In the genomic region with DNA sequence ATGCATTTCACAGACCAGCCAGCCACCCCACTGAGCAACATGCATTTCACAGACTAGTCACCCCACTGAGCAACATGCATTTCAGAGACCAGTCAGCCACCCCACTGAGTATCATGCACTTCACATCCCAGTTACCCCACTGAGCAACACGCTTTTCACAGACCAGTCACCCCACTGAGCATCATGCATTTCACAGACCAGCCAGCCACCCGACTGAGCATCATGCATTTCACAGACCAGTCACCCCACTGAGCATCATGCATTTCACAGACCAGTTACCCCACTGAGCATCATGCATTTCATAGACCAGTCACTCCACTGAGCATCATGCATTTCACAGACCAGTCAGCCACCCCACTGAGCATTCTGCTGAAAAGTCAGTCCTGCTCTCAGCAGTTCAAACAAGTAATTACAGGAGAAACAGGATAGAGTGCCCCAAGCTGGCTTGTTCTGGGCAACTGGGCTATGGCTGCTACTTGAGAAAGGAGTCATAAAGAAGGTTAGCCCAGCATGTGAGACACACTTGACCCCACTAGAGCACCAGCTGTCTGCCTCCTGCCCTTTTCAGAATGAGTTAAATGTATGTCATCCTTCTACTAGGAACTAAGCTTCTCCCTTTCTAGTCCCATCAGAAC, we compare ENCODE assay signal across 22 mouse cellular contexts.
DNase-seq lines count a peak whose midpoint lies in the region; ATAC-seq and TF ChIP-seq lines count a peak whose summit lies in the region.
"Had no signal": no experiment of that assay in that cellular context is flagged by ENCODE, and none has a peak within 500 bp of the region (broad histone marks: within the 10 kb centered on the region; RNA-seq: fewer than 3 reads in every experiment).

No protein-coding gene starts in this region.

- ATAC-seq in forebrain, embryonic 14.5 days = peak; percentile 44; the same call in 1 of the 2 replicates
- ATAC-seq in forebrain, embryonic 16.5 days = no peak
- no peak for ATAC-seq in kidney, postnatal 0 days (replicated peaks; ENCODE audit: low FRiP score, low read depth)
- ATAC-seq: intestine, postnatal 0 days had no signal

- TF ChIP-seq CTCF in kidney, postnatal 0 days (IDR thresholded peaks at IDR 0.05; ENCODE audit: low read depth) = no peak

- no peaks in the 10 kb centered on the region for H3K27me3 ChIP-seq in forebrain, embryonic 14.5 days (replicated peaks; ENCODE audit: control insufficient read depth, insufficient read depth, low read length)
- no peaks in the 10 kb centered on the region for H3K27me3 ChIP-seq in forebrain, embryonic 16.5 days (replicated peaks; ENCODE audit: control insufficient read depth, insufficient read depth, low read length)
- H3K27me3 ChIP-seq in kidney, postnatal 0 days (ENCODE audit: insufficient read depth, low read length) = no peaks in the 10 kb centered on the region
- H3K27me3 ChIP-seq: liver, embryonic 15.5 days; lung, embryonic 15.5 days; megakaryocyte, embryonic 14.5 days had no signal

- no peak overlapping the region for H3K27ac ChIP-seq in forebrain, embryonic 14.5 days (ENCODE audit: low read depth, low read length)
- no peak overlapping the region for H3K27ac ChIP-seq in forebrain, embryonic 16.5 days (ENCODE audit: low read length)
- H3K27ac ChIP-seq in kidney, postnatal 0 days = no peak overlapping the region
- H3K27ac ChIP-seq: forebrain, embryonic 10.5 days; heart, embryonic 10.5 days; liver, embryonic 15.5 days; lung, embryonic 15.5 days had no signal

- no peak overlapping the region for H3K9ac ChIP-seq in forebrain, embryonic 14.5 days (ENCODE audit: low read length)
- H3K9ac ChIP-seq in forebrain, embryonic 16.5 days (replicated peaks; ENCODE audit: low read depth, low read length) = no peak overlapping the region
- no peak overlapping the region for H3K9ac ChIP-seq in kidney, postnatal 0 days (ENCODE audit: low read depth, low read length)
- H3K9ac ChIP-seq: liver, embryonic 15.5 days; lung, embryonic 15.5 days had no signal

- no peaks in the 10 kb centered on the region for H3K4me1 ChIP-seq in forebrain, embryonic 14.5 days (ENCODE audit: control insufficient read depth, insufficient read depth, low read length)
- H3K4me1 ChIP-seq in forebrain, embryonic 16.5 days (replicated peaks; ENCODE audit: control insufficient read depth, insufficient read depth, low read length) = no peaks in the 10 kb centered on the region
- H3K4me1 ChIP-seq in kidney, postnatal 0 days (replicated peaks; ENCODE audit: insufficient read depth, low read length) = no peaks in the 10 kb centered on the region
- H3K4me1 ChIP-seq: heart, embryonic 10.5 days; liver, embryonic 15.5 days; lung, embryonic 15.5 days had no signal

- DNase-seq in forebrain, embryonic 14.5 days (ENCODE audit: low spot score) = peak; percentile 11
- DNase-seq in kidney, postnatal 0 days (ENCODE audit: low spot score) = peak; percentile 28
- no peak for DNase-seq in kidney, adult 9 months
- DNase-seq in R1 (ENCODE audit: low read depth, low spot score) = peak; percentile 10
- DNase-seq in mesoderm, embryonic 11.5 days (ENCODE audit: low read depth, low spot score) = peak; percentile 24
- no peak for DNase-seq in adrenal gland, postnatal 36 days
- no peak for DNase-seq in ovary, adult 18-20 months (ENCODE audit: low spot score)
- DNase-seq: adrenal gland, adult 8-10 months; cerebellum, adult 2 months; cerebellum, postnatal 36 days; heart, postnatal 4 days; kidney, postnatal 36 days; liver; lung, postnatal 36 days; right cerebral cortex, postnatal 14 days had no signal

- WGBS in forebrain, embryonic 14.5 days = 64% methylated on average over 2 of the region's 2 CpGs
- 61% methylated on average over 2 of the region's 2 CpGs for WGBS in forebrain, embryonic 16.5 days
- WGBS in kidney, postnatal 0 days = 60% methylated on average over 2 of the region's 2 CpGs

- H3K4me2 ChIP-seq in forebrain, embryonic 14.5 days (ENCODE audit: low read length) = no peak overlapping the region
- no peak overlapping the region for H3K4me2 ChIP-seq in forebrain, embryonic 16.5 days (ENCODE audit: low read length)
- no peak overlapping the region for H3K4me2 ChIP-seq in kidney, postnatal 0 days (ENCODE audit: low read length)
- H3K4me2 ChIP-seq: liver, embryonic 15.5 days; lung, embryonic 15.5 days had no signal

- H3K9me3 ChIP-seq in forebrain, embryonic 14.5 days (replicated peaks; ENCODE audit: control insufficient read depth, low read length) = no peaks in the 10 kb centered on the region
- no peaks in the 10 kb centered on the region for H3K9me3 ChIP-seq in forebrain, embryonic 16.5 days (ENCODE audit: control insufficient read depth, low read length)
- H3K9me3 ChIP-seq in kidney, postnatal 0 days (replicated peaks; ENCODE audit: low read length) = no peaks in the 10 kb centered on the region
- H3K9me3 ChIP-seq: forebrain, embryonic 10.5 days; heart, embryonic 10.5 days; liver, embryonic 15.5 days; lung, embryonic 15.5 days had no signal

- no peaks in the 10 kb centered on the region for H3K36me3 ChIP-seq in forebrain, embryonic 14.5 days (ENCODE audit: control insufficient read depth, insufficient read depth, low read length)
- no peaks in the 10 kb centered on the region for H3K36me3 ChIP-seq in forebrain, embryonic 16.5 days (ENCODE audit: control insufficient read depth, insufficient read depth)
- no peaks in the 10 kb centered on the region for H3K36me3 ChIP-seq in kidney, postnatal 0 days (ENCODE audit: insufficient read depth, low read length)
- H3K36me3 ChIP-seq: forebrain, embryonic 10.5 days; heart, embryonic 10.5 days; liver, embryonic 15.5 days; lung, embryonic 15.5 days had no signal

- no peak overlapping the region for H3K4me3 ChIP-seq in forebrain, embryonic 14.5 days (ENCODE audit: low read depth, low read length)
- no peak overlapping the region for H3K4me3 ChIP-seq in forebrain, embryonic 16.5 days (replicated peaks; ENCODE audit: low read length)
- H3K4me3 ChIP-seq in kidney, postnatal 0 days (replicated peaks; ENCODE audit: low read depth, low read length) = no peak overlapping the region
- H3K4me3 ChIP-seq: forebrain, embryonic 10.5 days; heart, embryonic 10.5 days; liver, embryonic 15.5 days; lung, embryonic 15.5 days; megakaryocyte, embryonic 14.5 days had no signal

Comparison
In these comparisons a context has a peak if more than half of its experiments do, and no peak if none do; other contexts are left out.
1. DNase-seq: peak in forebrain, embryonic 14.5 days (single experiment), kidney, postnatal 0 days (single experiment), R1 (single experiment) and mesoderm, embryonic 11.5 days (single experiment); none in kidney, adult 9 months (single experiment), adrenal gland, postnatal 36 days (0 of 2) and ovary, adult 18-20 months (single experiment).